Mouse (Mus musculus) cortical plate, adult 2 months (tissue): ENCODE data around the gene Nanos3.

Source experiments
- CTCF ChIP-seq: fragments of 200-500 bp; IDR thresholded peaks from 2 replicates; pipeline ENCODE4 v1.5.1; 2011; ENCODE audit warnings: mild to moderate bottlenecking, control low read depth, low read length; ENCODE audit not compliant: insufficient read depth; ENCODE audit errors: extremely low read depth
- POLR2A ChIP-seq: fragments of 200-500 bp; IDR thresholded peaks from 2 replicates; pipeline ENCODE4 v1.6.1; 2011; ENCODE audit warnings: mild to moderate bottlenecking, low read length, control low read depth; ENCODE audit not compliant: insufficient read depth; ENCODE audit errors: extremely low read depth

DNA sequence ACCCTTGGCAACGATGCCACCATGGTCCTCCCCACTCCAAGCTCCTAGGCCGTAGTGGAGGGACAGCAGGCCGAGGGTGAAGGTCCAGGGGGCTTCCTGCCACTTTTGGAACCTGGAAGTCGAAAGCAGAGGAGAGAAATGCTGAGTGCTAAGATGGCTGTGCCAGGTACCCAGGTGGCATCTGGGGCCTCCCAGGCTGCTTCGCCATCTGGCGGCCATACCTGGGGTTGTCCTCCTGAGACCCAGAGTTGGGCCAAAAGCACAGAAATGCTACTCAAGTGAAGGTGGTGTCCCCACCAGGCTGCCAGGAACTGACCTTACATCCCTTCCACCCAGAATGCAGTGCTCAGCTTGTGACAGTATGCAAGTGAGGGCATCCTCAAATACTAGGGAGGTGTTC, 11.2 kb downstream of the Nanos3 start:
- no peak for TF ChIP-seq CTCF
- no peak for TF ChIP-seq POLR2A
